Mouse (Mus musculus): ENCODE results near the gene Gm5724. TPM values are rescaled to one million over a fixed set of nuclear protein-coding genes. Genes with fewer than 3 reads are reported as not detected.
A peak's percentile ranks its signal among the peaks of the same experiment; 100 is the strongest.

Gm5724 gene
- total RNA-seq (2022) = not detected

DNA sequence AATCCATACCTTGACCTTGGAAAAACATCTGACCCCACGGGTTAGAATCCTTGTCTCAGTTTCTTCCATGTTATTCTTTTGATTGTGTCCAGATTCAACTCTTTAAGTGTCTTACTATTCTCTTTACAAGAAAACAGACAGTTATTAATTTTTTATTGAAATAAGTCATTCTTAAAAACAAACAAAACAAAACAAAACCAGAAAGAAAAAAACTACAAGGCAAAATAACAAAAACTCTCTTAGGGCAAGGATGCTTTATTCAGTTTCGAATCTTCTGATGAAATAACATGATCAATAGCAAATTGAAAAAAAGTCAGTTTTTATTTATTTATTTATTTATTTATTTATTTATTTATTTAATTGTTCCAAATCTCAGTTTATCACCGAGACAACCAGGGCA lies at the start of gene Gm5724:
Gm5724 (minus strand) TSS at position 101 of the 400 bp plus-strand sequence.
- DNase-seq (ENCODE audit: low spot score) = no peak

DNA sequence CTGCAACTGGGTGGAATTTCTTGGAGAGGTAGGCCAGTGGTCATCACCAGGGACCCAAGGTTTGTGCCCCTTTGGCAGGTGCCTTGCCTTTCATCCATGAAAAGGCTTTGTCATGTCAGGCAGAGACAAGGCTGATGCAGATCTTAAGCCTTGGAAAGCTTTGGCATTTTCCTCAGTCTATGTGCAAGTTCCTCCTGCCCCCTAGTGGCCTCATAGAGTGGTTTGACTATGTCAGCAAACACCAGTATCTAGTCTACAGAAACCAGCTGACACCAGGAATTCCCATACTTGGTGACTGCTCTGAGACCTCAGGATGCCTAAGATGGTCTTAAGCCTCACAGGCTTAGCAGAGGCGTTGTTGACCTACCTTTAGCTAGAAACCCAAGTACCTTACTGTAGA lies 24.2 kb upstream of the Gm5724 start:
- peak; percentile 9 for DNase-seq (ENCODE audit: low spot score)

DNA sequence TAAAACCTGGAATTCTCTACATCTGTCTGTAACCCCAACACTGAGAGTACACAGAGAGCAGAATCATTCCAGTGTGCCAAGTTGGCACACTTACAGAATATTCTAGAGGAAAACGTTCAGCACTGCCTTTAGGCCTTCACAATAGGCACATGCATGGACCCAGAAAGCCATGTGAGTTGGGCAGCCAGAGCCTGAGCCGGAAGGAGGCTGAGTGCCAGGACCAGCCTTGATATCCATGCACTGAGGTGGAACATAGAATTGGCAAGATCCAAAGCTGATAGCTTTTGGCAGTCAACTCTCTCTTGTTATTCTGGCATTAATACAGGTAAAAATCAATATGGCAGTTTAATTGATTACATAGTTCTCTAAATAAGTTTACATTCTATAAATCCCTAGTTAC lies 866 bp upstream of the Gm5724 start:
- DNase-seq (ENCODE audit: low spot score) = no peak

- DNase-seq (ENCODE audit: low spot score) = no peak
These were observed 82.4 kb downstream of the Gm5724 start for GRCm38 (mm10) chr6:141691246-141691645.

DNA sequence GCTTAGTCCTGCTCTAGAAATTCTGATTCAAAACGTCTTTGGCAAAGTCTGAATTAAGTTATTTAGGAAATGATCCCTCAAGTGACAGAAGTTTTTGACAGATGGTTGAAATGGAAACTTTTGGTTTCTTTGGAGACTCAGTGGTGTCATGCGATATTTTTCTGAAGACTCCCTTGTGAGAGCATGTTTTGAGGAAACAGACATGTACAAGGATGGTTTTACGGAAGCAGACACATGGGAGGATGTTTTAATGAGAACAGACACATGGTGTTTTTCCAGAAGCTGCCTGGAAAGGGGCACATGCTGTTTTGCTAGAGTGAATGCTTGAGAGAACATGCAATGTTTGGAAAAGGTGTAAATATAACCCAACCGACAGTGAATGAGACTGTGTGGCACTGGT lies 86.6 kb downstream of the Gm5724 start:
- no peak for DNase-seq (ENCODE audit: low spot score)

Other genes with a start within 250 kb of the Gm5724 start
- under 1 TPM; 0.16 to 0.75 (median 0.27) TPM for gene Slco1c1, start 249.4 kb downstream of the Gm5724 start, total RNA-seq (2022)
- not detected for gene Slco1b2, start 144.3 kb downstream of the Gm5724 start, total RNA-seq (2022)
- gene Slco1a4, start 82.4 kb upstream of the Gm5724 start, total RNA-seq (2022) = under 1 TPM; 0.52 to 0.91 (median 0.73) TPM
- not detected for gene Slco1a1, start 173.2 kb upstream of the Gm5724 start, total RNA-seq (2022)
- not detected for gene Gm6614, start 237.6 kb upstream of the Gm5724 start, total RNA-seq (2022)

Data from heart, adult 8-10 months (tissue).